Mouse (Mus musculus) right cerebral cortex, postnatal 36 days (tissue): ENCODE results near the gene Ubqln1.
"Not testable (repeated sequence)": the region's sequence is repeated elsewhere in the genome, so short reads cannot be mapped to it uniquely, and the experiment has no call there.

Source experiments
- DNase-seq, 2 experiments: peaks; one replicate each; pipeline ENCODE4 v3.0.0; 2022; ENCODE audit warnings: low spot score in 2 of 2, mixed read lengths in 1 of 2

The Ubqln1 gene

GRCm38 (mm10) chr13:58156031-58156430 is 59.4 kb downstream of the Ubqln1 start:
- no peak for DNase-seq

GRCm38 (mm10) chr13:58150442-58150841 is 65.0 kb downstream of the Ubqln1 start:
- DNase-seq: no peak

- no peak for DNase-seq
Measured at GRCm38 (mm10) chr13:58149629-58150028, 65.8 kb downstream of the Ubqln1 start.

- DNase-seq: no peak
Measured at GRCm38 (mm10) chr13:58149033-58149558, 66.4 kb downstream of the Ubqln1 start.

GRCm38 (mm10) chr13:58148256-58148831 is 67.1 kb downstream of the Ubqln1 start:
- DNase-seq: peak in 1 of 2 experiments; percentile 28

- no peak for DNase-seq
Measured at GRCm38 (mm10) chr13:58147760-58148159, 67.7 kb downstream of the Ubqln1 start.

- DNase-seq: not testable (repeated sequence)
Measured at GRCm38 (mm10) chr13:58146603-58147002, 68.8 kb downstream of the Ubqln1 start.

GRCm38 (mm10) chr13:58131692-58132091 is 83.8 kb downstream of the Ubqln1 start:
- DNase-seq: no peak

GRCm38 (mm10) chr13:58129687-58130246 is 85.7 kb downstream of the Ubqln1 start:
- DNase-seq: no peak

- peak; percentile 95 for DNase-seq
Measured at GRCm38 (mm10) chr13:58128768-58129671, 86.4 kb downstream of the Ubqln1 start.

GRCm38 (mm10) chr13:58128396-58128767 is 87.1 kb downstream of the Ubqln1 start, which contains the start of gene Hnrnpa0:
Gene Hnrnpa0 (minus strand): TSS chr13:58128556.
- DNase-seq: peak; percentile 88 to 90

GRCm38 (mm10) chr13:58127766-58128361 is 87.6 kb downstream of the Ubqln1 start:
- peak; percentile 54 to 68 for DNase-seq

- no peak for DNase-seq
Measured at GRCm38 (mm10) chr13:58126862-58127765, 88.3 kb downstream of the Ubqln1 start.
